In the genomic region with DNA sequence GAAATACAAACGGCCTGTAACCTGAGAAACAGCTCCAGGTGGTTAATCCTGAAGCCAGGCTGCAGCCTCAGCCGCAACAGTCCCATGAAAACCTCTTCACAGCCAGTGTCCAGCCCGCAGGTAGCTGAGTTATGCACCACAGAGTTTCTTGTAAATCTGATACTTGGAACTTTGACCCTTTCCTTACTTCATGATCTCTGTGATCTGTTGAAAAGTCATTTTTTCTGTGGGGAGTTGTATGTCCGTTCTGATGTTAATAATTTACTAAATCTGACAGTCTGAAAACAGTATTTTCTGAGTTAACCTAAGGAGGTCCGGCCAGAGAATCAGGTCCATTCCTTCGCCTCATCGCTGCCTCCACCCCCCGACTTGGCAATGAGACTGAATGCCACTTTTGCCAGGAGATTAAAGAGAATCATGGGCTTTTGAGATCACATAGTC, we compare ENCODE assay signal across 9 mouse cellular contexts. TPM values are rescaled to one million over a fixed set of nuclear protein-coding genes. Genes with fewer than 3 reads are reported as not detected.
DNase-seq lines count a peak whose midpoint lies in the region; ATAC-seq and TF ChIP-seq lines count a peak whose summit lies in the region.
"Had no signal": no experiment of that assay in that cellular context is flagged by ENCODE, and none has a peak within 500 bp of the region (broad histone marks: within the 10 kb centered on the region; RNA-seq: fewer than 3 reads in every experiment).

No protein-coding gene starts in this region.

- H3K4me2 ChIP-seq in neural tube, embryonic 13.5 days, result peak overlapping the region; percentile 68

- peak overlapping the region; percentile 81 for H3K4me3 ChIP-seq in layer of hippocampus, adult 2 months
- H3K4me3 ChIP-seq in neural tube, embryonic 13.5 days, result peak overlapping the region; percentile 71

- 47% methylated on average over 8 of the region's 8 CpGs for WGBS in neural tube, embryonic 13.5 days

- H3K4me1 ChIP-seq in neural tube, embryonic 13.5 days (replicated peaks), result peaks cover 25% of the 10 kb centered on the region

- DNase-seq in layer of hippocampus, adult 2 months (ENCODE audit: low spot score in 2 of 2), result no peak
- DNase-seq in layer of hippocampus, postnatal 25 days (ENCODE audit: extremely low spot score in 1 of 2, low spot score in 1 of 2), result no peak
- DNase-seq in forelimb bud, embryonic 11.5 days (ENCODE audit: low read depth, low spot score), result peak; percentile 7
- DNase-seq in kidney, postnatal 36 days, result peak; percentile 70 to 80
- no peak for DNase-seq in thymus, adult 18-20 months
- no peak for DNase-seq in left cerebral cortex, postnatal 36 days (ENCODE audit: low spot score in 2 of 2)
- DNase-seq: thymus, postnatal 14 days had no signal

- no peak for TF ChIP-seq CTCF in layer of hippocampus, adult 2 months (conservative IDR thresholded peaks at IDR 0.05)

- H3K9me3 ChIP-seq in neural tube, embryonic 13.5 days, result 0 out of 2 replicates have a peak, but pooled peaks cover 4% of the 10 kb centered on the region

- H3K9ac ChIP-seq in neural tube, embryonic 13.5 days, result peak overlapping the region; percentile 86; the same call in 1 of the 2 replicates

- no peak overlapping the region for H3K27ac ChIP-seq in layer of hippocampus, adult 2 months
- no peak overlapping the region for H3K27ac ChIP-seq in neural tube, embryonic 13.5 days (replicated peaks)

- intact Hi-C loops in left cerebral cortex, postnatal 36 days (cut with DNase I), result loop anchor here (10.0 kb wide), 1 partner anchor 836 kb away; a partner anchor contains a TSS

- ATAC-seq in neural tube, embryonic 13.5 days (ENCODE audit: low read depth), result no peak
- ATAC-seq in activated CD4-positive, CD25-positive, alpha-beta regulatory T cell, adult 4 months, result no peak

- no peaks in the 10 kb centered on the region for H3K27me3 ChIP-seq in neural tube, embryonic 13.5 days

- H3K36me3 ChIP-seq in neural tube, embryonic 13.5 days, result 0 out of 2 replicates have a peak, but pooled peaks cover 2% of the 10 kb centered on the region

RNA-seq across cellular contexts. Expression of a gene that starts 1.5 kb away (rescaled TPM):
- 10 to 100 TPM; 50.8 to 51.9 TPM for total RNA-seq in layer of hippocampus, adult 2 months (2021)
- total RNA-seq in layer of hippocampus, postnatal 25 days (2021), result 10 to 100 TPM; 41.5 to 46.1 TPM
- polyA plus RNA-seq in neural tube, embryonic 13.5 days (2015; fragmentation: Nextera tagmentation; extraction: Ambion mirVana), result 38.5 and 49.5 TPM in 2 replicates
- 10 to 100 TPM; 20.0 to 25.5 TPM for polyA plus RNA-seq in activated CD4-positive, CD25-positive, alpha-beta regulatory T cell, adult 4 months (2017; shearing (Covaris generic))
- 10 to 100 TPM; 39.7 to 40.5 TPM for total RNA-seq in left cerebral cortex, postnatal 36 days (2021)

RNA-seq across cellular contexts. Expression of a gene that starts 36.3 kb away (rescaled TPM):
- total RNA-seq in layer of hippocampus, adult 2 months (2021), result 10 to 100 TPM; 44.5 to 46.0 TPM
- 10 to 100 TPM; 38.0 to 43.8 TPM for total RNA-seq in layer of hippocampus, postnatal 25 days (2021)
- 42.9 and 45.1 TPM in 2 replicates for polyA plus RNA-seq in neural tube, embryonic 13.5 days (2015; fragmentation: Nextera tagmentation; extraction: Ambion mirVana)
- 10 to 100 TPM; 36.4 to 41.2 TPM for polyA plus RNA-seq in activated CD4-positive, CD25-positive, alpha-beta regulatory T cell, adult 4 months (2017; shearing (Covaris generic))
- total RNA-seq in left cerebral cortex, postnatal 36 days (2021), result 10 to 100 TPM; 34.8 to 38.9 TPM

RNA-seq across cellular contexts. Expression of a gene that starts 36.8 kb away (rescaled TPM):
- 1 to 10 TPM; 6.9 to 7.3 TPM for total RNA-seq in layer of hippocampus, adult 2 months (2021)
- 1 to 10 TPM; 5.7 to 9.7 TPM for total RNA-seq in layer of hippocampus, postnatal 25 days (2021)
- 5.8 and 6.7 TPM in 2 replicates for polyA plus RNA-seq in neural tube, embryonic 13.5 days (2015; fragmentation: Nextera tagmentation; extraction: Ambion mirVana)
- polyA plus RNA-seq in activated CD4-positive, CD25-positive, alpha-beta regulatory T cell, adult 4 months (2017; shearing (Covaris generic)), result 10 to 100 TPM; 11.9 to 15.7 TPM
- 1 to 10 TPM; 5.6 to 5.8 TPM for total RNA-seq in left cerebral cortex, postnatal 36 days (2021)

RNA-seq across cellular contexts. Expression of a gene that starts 38.9 kb away (rescaled TPM):
- 1,000 to 10,000 TPM in 1 of 2 experiments, 100 to 1,000 TPM in 1; 962 to 1,047 TPM for total RNA-seq in layer of hippocampus, adult 2 months (2021)
- 1,000 to 10,000 TPM; 1,288 to 1,354 TPM for total RNA-seq in layer of hippocampus, postnatal 25 days (2021)
- 1,875 and 2,016 TPM in 2 replicates for polyA plus RNA-seq in neural tube, embryonic 13.5 days (2015; fragmentation: Nextera tagmentation; extraction: Ambion mirVana)
- polyA plus RNA-seq in activated CD4-positive, CD25-positive, alpha-beta regulatory T cell, adult 4 months (2017; shearing (Covaris generic)), result 1 to 10 TPM; 4.7 to 5.4 TPM
- total RNA-seq in left cerebral cortex, postnatal 36 days (2021), result 100 to 1,000 TPM; 839 to 952 TPM

Comparison
In these comparisons a context has a peak if more than half of its experiments do, and no peak if none do; other contexts are left out.
1. DNase-seq: peak in forelimb bud, embryonic 11.5 days (single experiment) and kidney, postnatal 36 days (2 of 2); none in layer of hippocampus, adult 2 months (0 of 2), layer of hippocampus, postnatal 25 days (0 of 2), thymus, adult 18-20 months (0 of 2) and left cerebral cortex, postnatal 36 days (0 of 2).